Mouse (Mus musculus) brain, embryonic 14.5 days (tissue): ENCODE data around the gene Gm10024. TPM values are rescaled to one million over a fixed set of nuclear protein-coding genes. Genes with fewer than 3 reads are reported as not detected.

Experiments used
- polyA plus RNA-seq: library from polyadenylated mRNA; depleted of rRNA; stranded (reverse); fragments of >200 nt; gene quantifications from 2 replicates; pipeline ENCODE4 v1.2.3, GENCODE M21; 2012; rRNA removed

Gm10024 gene
- polyA plus RNA-seq, 1 experiment: not detected

Other genes with a start within 250 kb of the Gm10024 start
- 38.1 and 38.8 TPM in 2 replicates for gene Fam207a, start 195.7 kb upstream of the Gm10024 start, polyA plus RNA-seq
- 0.62 and 0.94 TPM in 2 replicates for gene Itgb2, start 181.2 kb upstream of the Gm10024 start, polyA plus RNA-seq
- gene Pttg1ip, start 129.7 kb upstream of the Gm10024 start, polyA plus RNA-seq: 70.0 and 74.8 TPM in 2 replicates
- 368 and 420 TPM in 2 replicates for gene Sumo3, start 105.4 kb upstream of the Gm10024 start, polyA plus RNA-seq
- gene Gm49325, start 105.3 kb upstream of the Gm10024 start, polyA plus RNA-seq: not detected in 2 replicates
- gene Ube2g2, start 89.2 kb upstream of the Gm10024 start, polyA plus RNA-seq: 56.9 and 57.7 TPM in 2 replicates
- 1.5 and 1.6 TPM in 2 replicates for gene Tspear, start 24.9 kb upstream of the Gm10024 start, polyA plus RNA-seq
- gene Gm19402, start 20.7 kb upstream of the Gm10024 start, polyA plus RNA-seq: not detected in 2 replicates
- not detected in 2 replicates for gene Gm9508, start 14.2 kb upstream of the Gm10024 start, polyA plus RNA-seq
- not detected in 2 replicates for gene Gm10272, start 4.8 kb upstream of the Gm10024 start, polyA plus RNA-seq
- gene Gm10142, start 4.3 kb downstream of the Gm10024 start, polyA plus RNA-seq: not detected in 2 replicates
- not detected in 2 replicates for gene Krtap12-1, start 9.1 kb downstream of the Gm10024 start, polyA plus RNA-seq
- gene Gm10100, start 15.0 kb downstream of the Gm10024 start, polyA plus RNA-seq: not detected in 2 replicates
- gene Gm18596, start 31.2 kb downstream of the Gm10024 start, polyA plus RNA-seq: not detected in 2 replicates
- gene Gm9736, start 39.9 kb downstream of the Gm10024 start, polyA plus RNA-seq: not detected in 2 replicates
- not detected in 2 replicates for gene Gm3233, start 48.2 kb downstream of the Gm10024 start, polyA plus RNA-seq
- gene Gm3238, start 59.9 kb downstream of the Gm10024 start, polyA plus RNA-seq: not detected in 2 replicates
- not detected in 2 replicates for gene Gm7138, start 65.5 kb downstream of the Gm10024 start, polyA plus RNA-seq
- not detected in 2 replicates for gene Gm3250, start 71.1 kb downstream of the Gm10024 start, polyA plus RNA-seq
- gene Gm7137, start 76.7 kb downstream of the Gm10024 start, polyA plus RNA-seq: not detected in 2 replicates
- not detected in 2 replicates for gene Gm9639, start 83.6 kb downstream of the Gm10024 start, polyA plus RNA-seq
- not detected in 2 replicates for gene Gm19668, start 87.7 kb downstream of the Gm10024 start, polyA plus RNA-seq
- gene Gm9507, start 100.4 kb downstream of the Gm10024 start, polyA plus RNA-seq: not detected in 2 replicates
- 0.14 TPM in 1 of 2 replicates, not detected in the other for gene Gm2696, start 103.2 kb downstream of the Gm10024 start, polyA plus RNA-seq
- gene Krtap10-4, start 115.6 kb downstream of the Gm10024 start, polyA plus RNA-seq: not detected in 2 replicates
- gene Krtap10-10, start 124.5 kb downstream of the Gm10024 start, polyA plus RNA-seq: not detected in 2 replicates
- gene Gm36176, start 135.3 kb downstream of the Gm10024 start, polyA plus RNA-seq: not detected in 2 replicates
- gene Gm10318, start 141.4 kb downstream of the Gm10024 start, polyA plus RNA-seq: 0.10 TPM in 1 of 2 replicates, not detected in the other
- gene Gm3285, start 150.5 kb downstream of the Gm10024 start, polyA plus RNA-seq: not detected in 2 replicates
- gene Lrrc3, start 191.1 kb downstream of the Gm10024 start, polyA plus RNA-seq: 9.5 and 15.3 TPM in 2 replicates